Mouse (Mus musculus) T-cell, adult 2 months (primary cell): ENCODE data around the gene Slc38a6.

Source experiments
- DNase-seq: peaks from one replicate; pipeline ENCODE4 v3.0.0; 2022; ENCODE audit warnings: low spot score

The Slc38a6 gene

DNA sequence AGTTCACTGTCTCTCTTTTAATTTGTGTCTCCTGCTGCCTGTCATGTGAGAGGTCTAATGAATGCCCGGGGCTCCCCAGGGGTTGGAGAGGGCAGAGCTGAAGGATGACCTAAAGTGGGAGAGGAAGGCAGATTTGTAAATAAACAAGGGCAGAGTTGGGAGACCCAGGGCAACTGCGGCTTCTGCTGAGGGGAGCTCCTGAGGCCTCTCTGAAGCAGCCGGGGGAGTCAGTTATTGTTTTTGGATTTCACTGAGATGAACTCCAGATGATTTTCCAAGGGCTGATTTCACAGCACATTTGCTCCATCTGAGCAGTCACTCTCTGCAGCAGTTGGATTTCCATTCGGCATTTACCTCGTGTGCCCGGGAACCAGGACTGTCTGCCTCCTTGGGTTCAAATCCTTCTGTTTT, 107.3 kb downstream of the Slc38a6 start:
- no peak for DNase-seq

DNA sequence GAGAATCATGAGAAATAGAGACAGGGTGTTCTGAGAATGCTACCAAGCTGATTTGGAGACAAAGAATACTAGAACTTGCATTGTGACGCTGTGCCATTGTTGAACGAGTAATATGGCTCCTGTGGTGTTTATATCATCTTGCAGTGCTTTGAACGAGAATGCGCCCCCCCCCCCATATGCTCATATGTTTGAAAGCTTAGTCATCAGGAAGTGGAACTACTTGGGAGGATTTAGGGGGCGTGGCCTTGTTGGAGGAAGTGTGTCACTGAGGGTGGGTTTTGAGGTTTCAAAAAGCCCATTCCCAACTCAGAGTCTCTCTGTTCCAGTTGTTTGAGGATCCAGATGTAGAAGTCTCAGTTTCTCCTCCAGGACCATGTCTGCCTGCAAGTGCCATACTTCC, 108.0 kb downstream of the Slc38a6 start:
- no peak for DNase-seq

DNA sequence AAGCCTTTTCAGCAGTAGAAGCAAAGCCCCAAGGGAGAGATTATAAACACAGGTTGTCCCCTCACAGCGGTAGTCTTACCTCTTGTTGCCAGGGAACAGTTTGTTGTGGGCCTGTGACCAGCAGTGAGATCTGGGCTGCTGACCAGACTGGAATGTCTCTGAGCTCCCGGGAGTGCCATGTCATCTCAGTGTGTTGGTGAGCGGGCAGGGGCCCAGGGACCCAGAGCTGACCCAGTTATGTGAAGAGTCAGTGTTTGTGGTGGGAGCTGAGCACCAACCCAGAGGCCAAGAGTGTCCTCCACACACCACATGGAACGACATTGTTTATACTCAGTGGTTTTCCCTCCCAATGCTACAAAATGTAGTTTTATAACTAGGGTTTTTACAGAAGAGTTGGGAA, 112.8 kb downstream of the Slc38a6 start:
- no peak for DNase-seq

GRCm38 (mm10) chr12:73400481-73401025, 114.0 kb downstream of the Slc38a6 start:
- DNase-seq: no peak

DNA sequence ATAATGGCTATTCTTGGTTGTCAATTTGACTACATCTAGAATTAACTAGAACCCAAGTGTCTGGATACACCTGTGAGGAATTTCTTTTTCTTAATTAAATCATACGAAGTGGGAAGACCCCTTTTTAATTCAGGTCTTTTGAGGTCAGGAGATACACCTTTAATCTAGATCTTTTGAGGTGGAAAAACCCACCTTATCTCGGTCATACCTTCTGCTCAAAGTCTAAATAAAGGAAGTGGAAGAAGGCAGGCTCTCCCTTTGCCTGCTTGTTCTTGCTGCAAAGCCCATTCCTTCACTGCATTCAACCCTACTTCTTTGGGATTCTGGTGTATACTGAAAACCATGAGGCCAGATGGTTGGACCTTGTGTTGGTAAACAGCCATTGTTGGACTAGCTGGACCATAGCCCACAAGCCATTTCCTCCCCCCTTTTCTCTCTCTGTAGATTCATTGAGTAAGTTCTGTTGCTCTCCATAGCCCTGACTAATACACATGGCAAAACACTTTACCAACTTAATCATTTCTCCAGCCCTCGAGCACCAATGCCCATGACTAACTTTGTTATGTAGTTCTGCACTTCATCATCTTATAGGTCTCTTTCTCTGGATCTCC, 115.0 kb downstream of the Slc38a6 start:
- no peak for DNase-seq

DNA sequence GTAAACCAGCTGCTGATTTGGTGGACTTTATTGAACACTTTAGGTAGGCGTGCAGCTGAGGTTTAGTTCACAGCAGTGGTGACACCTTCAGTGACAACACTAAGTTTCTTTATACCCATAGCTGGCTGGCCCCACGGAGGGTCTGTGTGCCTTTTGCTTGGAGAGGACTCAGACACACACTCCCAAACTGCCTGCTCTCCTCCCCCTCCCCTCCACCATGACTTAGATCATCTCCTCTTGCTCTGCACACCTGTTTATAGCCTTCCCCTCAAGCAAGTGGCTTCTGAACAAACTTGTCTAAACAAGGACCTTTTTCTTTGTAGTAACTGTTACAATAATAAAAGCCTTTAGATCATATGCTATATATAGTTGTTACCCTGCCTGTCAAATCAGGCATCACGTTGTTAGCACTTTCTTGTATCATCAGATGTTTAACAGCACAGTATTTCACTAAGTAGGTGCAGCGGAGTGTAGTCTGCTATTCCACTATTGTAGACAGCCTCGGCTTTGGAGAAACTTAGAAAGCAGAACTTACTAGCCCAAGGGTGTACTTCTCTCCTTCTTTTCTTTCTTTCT, 115.6 kb downstream of the Slc38a6 start:
- no peak for DNase-seq

DNA sequence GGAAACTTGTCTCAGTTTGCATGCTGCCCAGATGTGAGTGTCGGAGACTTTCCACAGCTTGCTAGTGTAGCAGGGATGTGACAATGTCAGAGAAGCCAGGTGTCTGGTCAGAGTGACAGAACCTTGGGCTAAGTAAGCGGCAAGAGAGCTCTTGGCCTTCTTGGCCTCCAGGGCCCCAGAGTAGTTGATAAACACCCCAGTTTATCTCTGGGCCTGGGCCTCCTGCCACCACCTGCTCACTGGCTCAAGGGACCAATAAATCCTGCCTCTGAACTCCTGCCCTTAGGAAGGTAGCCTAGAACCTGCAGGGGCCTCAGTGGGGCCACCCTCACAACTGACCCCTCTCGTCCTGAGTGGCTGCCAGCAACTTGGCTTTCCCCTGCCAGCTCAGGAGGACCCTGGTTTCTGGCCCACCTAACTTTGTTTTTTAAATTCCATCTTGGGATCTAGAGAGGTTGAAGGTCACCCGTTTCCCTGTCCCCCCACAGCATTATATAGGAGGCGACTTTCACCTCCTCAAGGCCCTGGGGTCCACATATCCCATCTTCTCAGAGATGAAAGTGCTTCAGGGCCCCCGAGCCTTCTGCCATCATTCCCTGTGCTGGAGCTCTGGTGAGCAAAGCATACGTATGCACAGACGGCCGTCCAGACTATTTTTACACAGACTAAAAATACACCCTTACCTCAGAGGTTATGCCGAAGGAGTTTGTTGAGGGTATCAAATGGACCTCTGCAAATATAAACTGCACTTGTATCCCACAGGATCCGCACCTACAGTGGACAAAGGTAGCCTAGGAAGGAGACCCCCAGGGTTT, 116.5 kb downstream of the Slc38a6 start:
- DNase-seq: no peak
